In genomic region chr11:6007779-6008128, GRCm38 (mm10) we compare ENCODE assay signal across 9 mouse cellular contexts. TPM values are rescaled to one million over a fixed set of nuclear protein-coding genes. Genes with fewer than 3 reads are reported as not detected.
DNase-seq lines count a peak whose midpoint lies in the region; ATAC-seq and TF ChIP-seq lines count a peak whose summit lies in the region.
"Not testable (repeated sequence)": the region's sequence is repeated elsewhere in the genome, so short reads cannot be mapped to it uniquely, and the experiment has no call there.
"Had no signal": no experiment of that assay in that cellular context is flagged by ENCODE, and none has a peak within 500 bp of the region (broad histone marks: within the 10 kb centered on the region; RNA-seq: fewer than 3 reads in every experiment).

No protein-coding gene starts in this region.

- peak overlapping the region; percentile 84 for H3K27ac ChIP-seq in cerebellum, adult 2 months (ENCODE audit: insufficient read depth, low read length)
- H3K27ac ChIP-seq in forebrain, embryonic 16.5 days (ENCODE audit: low read length); heart, postnatal 0 days (ENCODE audit: low read depth); limb, embryonic 15.5 days; lung, embryonic 16.5 days (ENCODE audit: low read length); neural tube, embryonic 12.5 days: not testable (repeated sequence)
- peak overlapping the region; percentile 41; the same call in 1 of the 2 replicates for H3K27ac ChIP-seq in intestine, postnatal 0 days (ENCODE audit: low read depth, low read length)
- H3K27ac ChIP-seq in thymus, adult 2 months (ENCODE audit: control insufficient read depth, insufficient read depth, low read length), result peak overlapping the region; percentile 16; the same call in 1 of the 2 replicates

- WGBS in cerebellum, adult 2 months, result 8% methylated on average over 11 of the region's 13 CpGs
- WGBS in forebrain, embryonic 16.5 days, result 28% methylated on average over 10 of the region's 13 CpGs
- WGBS in heart, postnatal 0 days, result 44% methylated on average over 9 of the region's 13 CpGs
- WGBS in intestine, postnatal 0 days, result 23% methylated on average over 11 of the region's 13 CpGs
- 23% methylated on average over 11 of the region's 13 CpGs for WGBS in limb, embryonic 15.5 days
- WGBS in lung, embryonic 16.5 days, result 36% methylated on average over 10 of the region's 13 CpGs
- WGBS in neural tube, embryonic 12.5 days, result 24% methylated on average over 13 of the region's 13 CpGs
- WGBS in thymus, adult 2 months, result 6% methylated on average over 12 of the region's 13 CpGs

- H3K27me3 ChIP-seq in cerebellum, adult 2 months (ENCODE audit: control insufficient read depth, insufficient read depth, low read length); forebrain, embryonic 16.5 days (replicated peaks; ENCODE audit: control insufficient read depth, insufficient read depth, low read length); heart, postnatal 0 days (ENCODE audit: control insufficient read depth, insufficient read depth, low read length); intestine, postnatal 0 days (replicated peaks; ENCODE audit: control insufficient read depth, insufficient read depth, low read length); lung, embryonic 16.5 days (ENCODE audit: control insufficient read depth, insufficient read depth, low read depth, low read length); thymus, adult 2 months (ENCODE audit: control insufficient read depth, insufficient read depth, low read length): not testable (repeated sequence)
- H3K27me3 ChIP-seq in limb, embryonic 15.5 days, result peaks cover 11% of the 10 kb centered on the region
- H3K27me3 ChIP-seq in neural tube, embryonic 12.5 days (replicated peaks), result peaks cover 16% of the 10 kb centered on the region; the same call in 1 of the 2 replicates

- peak overlapping the region; percentile 40 for H3K4me3 ChIP-seq in cerebellum, adult 2 months (replicated peaks; ENCODE audit: insufficient read depth, low read depth, low read length)
- peak overlapping the region; percentile 39 for H3K4me3 ChIP-seq in forebrain, embryonic 16.5 days (replicated peaks; ENCODE audit: low read length)
- H3K4me3 ChIP-seq in heart, postnatal 0 days (ENCODE audit: low read depth, low read length), result peak overlapping the region; percentile 50
- H3K4me3 ChIP-seq in intestine, postnatal 0 days (ENCODE audit: low read depth, low read length), result peak overlapping the region; percentile 41
- H3K4me3 ChIP-seq in limb, embryonic 15.5 days, result peak overlapping the region; percentile 40
- H3K4me3 ChIP-seq in lung, embryonic 16.5 days (ENCODE audit: low read length), result peak overlapping the region; percentile 39
- peak overlapping the region; percentile 26; the same call in 1 of the 2 replicates for H3K4me3 ChIP-seq in neural tube, embryonic 12.5 days
- peak overlapping the region; percentile 95 for H3K4me3 ChIP-seq in thymus, adult 2 months (ENCODE audit: control insufficient read depth, insufficient read depth, low read length)

- ATAC-seq in forebrain, embryonic 16.5 days; heart, postnatal 0 days (ENCODE audit: insufficient read depth, low read depth); intestine, postnatal 0 days; limb, embryonic 15.5 days (ENCODE audit: insufficient number of reproducible peaks, low FRiP score, low TSS enrichment, low read depth); lung, embryonic 16.5 days (ENCODE audit: low read depth); neural tube, embryonic 12.5 days (ENCODE audit: low FRiP score, low read depth): not testable (repeated sequence)

- peaks cover 32% of the 10 kb centered on the region for H3K4me1 ChIP-seq in cerebellum, adult 2 months (ENCODE audit: control insufficient read depth, insufficient read depth, low read length)
- H3K4me1 ChIP-seq in forebrain, embryonic 16.5 days (replicated peaks; ENCODE audit: control insufficient read depth, insufficient read depth, low read length); heart, postnatal 0 days (ENCODE audit: control insufficient read depth, insufficient read depth); limb, embryonic 15.5 days; lung, embryonic 16.5 days (replicated peaks; ENCODE audit: control insufficient read depth, insufficient read depth, low read length); neural tube, embryonic 12.5 days: not testable (repeated sequence)
- H3K4me1 ChIP-seq in intestine, postnatal 0 days (replicated peaks; ENCODE audit: control insufficient read depth, insufficient read depth, low read length), result peaks cover 19% of the 10 kb centered on the region
- H3K4me1 ChIP-seq in thymus, adult 2 months (replicated peaks; ENCODE audit: control insufficient read depth, insufficient read depth, low read length), result peaks cover 32% of the 10 kb centered on the region

- TF ChIP-seq POLR2A in cerebellum, adult 2 months (IDR thresholded peaks at IDR 0.05; ENCODE audit: borderline replicate concordance, insufficient read depth, low read length); thymus, adult 2 months (IDR thresholded peaks at IDR 0.05; ENCODE audit: control insufficient read depth, extremely low read depth, insufficient read depth, low read length, poor library complexity): not testable (repeated sequence)

- H3K9me3 ChIP-seq in forebrain, embryonic 16.5 days (ENCODE audit: control insufficient read depth, low read length); heart, postnatal 0 days (replicated peaks; ENCODE audit: control insufficient read depth, low read length); intestine, postnatal 0 days (ENCODE audit: control insufficient read depth); limb, embryonic 15.5 days; lung, embryonic 16.5 days (ENCODE audit: control insufficient read depth, low read length); neural tube, embryonic 12.5 days: not testable (repeated sequence)

- TF ChIP-seq CTCF in cerebellum, adult 2 months (IDR thresholded peaks at IDR 0.05; ENCODE audit: borderline replicate concordance, insufficient read depth, low read depth, low read length); heart, postnatal 0 days (IDR thresholded peaks at IDR 0.05; ENCODE audit: low read depth); intestine, postnatal 0 days (IDR thresholded peaks at IDR 0.05; ENCODE audit: low read depth); thymus, adult 2 months (IDR thresholded peaks at IDR 0.05; ENCODE audit: borderline replicate concordance, control insufficient read depth, extremely low read depth, insufficient read depth, low read length, poor library complexity): not testable (repeated sequence)

- H3K36me3 ChIP-seq in forebrain, embryonic 16.5 days (ENCODE audit: control insufficient read depth, insufficient read depth); heart, postnatal 0 days (replicated peaks; ENCODE audit: control insufficient read depth, insufficient read depth, low read length); intestine, postnatal 0 days (ENCODE audit: control insufficient read depth, insufficient read depth); limb, embryonic 15.5 days; lung, embryonic 16.5 days (ENCODE audit: control insufficient read depth, insufficient read depth, low read length); neural tube, embryonic 12.5 days: not testable (repeated sequence)
- H3K36me3 ChIP-seq in thymus, adult 2 months (ENCODE audit: control insufficient read depth, insufficient read depth, low read length), result peaks cover 12% of the 10 kb centered on the region

- H3K9ac ChIP-seq in forebrain, embryonic 16.5 days (replicated peaks; ENCODE audit: low read depth, low read length), result peak overlapping the region; percentile 54
- not testable (repeated sequence) for H3K9ac ChIP-seq in heart, postnatal 0 days (replicated peaks; ENCODE audit: low read depth, low read length); limb, embryonic 15.5 days
- H3K9ac ChIP-seq in intestine, postnatal 0 days (ENCODE audit: low read depth, low read length), result 0 out of 2 replicates have a peak overlapping the region, but pooled peaks have one; percentile 37
- 0 out of 2 replicates have a peak overlapping the region, but pooled peaks have one; percentile 28 for H3K9ac ChIP-seq in lung, embryonic 16.5 days (ENCODE audit: low read length)
- H3K9ac ChIP-seq in neural tube, embryonic 12.5 days, result 0 out of 2 replicates have a peak overlapping the region, but pooled peaks have one; percentile 38

- not testable (repeated sequence) for TF ChIP-seq EP300 in heart, postnatal 0 days (IDR thresholded peaks at IDR 0.05; ENCODE audit: low read depth)

- H3K4me2 ChIP-seq in forebrain, embryonic 16.5 days (ENCODE audit: low read length), result peak overlapping the region; percentile 50
- peak overlapping the region; percentile 58 for H3K4me2 ChIP-seq in heart, postnatal 0 days (ENCODE audit: low read depth, low read length)
- peak overlapping the region; percentile 58 for H3K4me2 ChIP-seq in intestine, postnatal 0 days (replicated peaks; ENCODE audit: low read depth)
- peak overlapping the region; percentile 37 for H3K4me2 ChIP-seq in limb, embryonic 15.5 days
- H3K4me2 ChIP-seq in lung, embryonic 16.5 days (ENCODE audit: low read depth, low read length), result peak overlapping the region; percentile 51
- peak overlapping the region; percentile 59 for H3K4me2 ChIP-seq in neural tube, embryonic 12.5 days (replicated peaks)

- DNase-seq in cerebellum, adult 2 months, result peak in 1 of 2 experiments; percentile 58
- not testable (repeated sequence) for DNase-seq in heart, postnatal 0 days (ENCODE audit: low spot score); thymus, adult 2 months

RNA-seq across cellular contexts. Expression of gene Ykt6, which starts 52.3 kb away (rescaled TPM):
- 54.2 and 54.9 TPM in 2 replicates for polyA plus RNA-seq in cerebellum, adult 2 months (2012; rRNA removed)
- 93.4 and 111 TPM in 2 replicates for polyA plus RNA-seq in forebrain, embryonic 16.5 days (2015; fragmentation: Nextera tagmentation; extraction: Ambion mirVana)
- total RNA-seq in heart, postnatal 0 days (2014; rRNA removed; ENCODE audit: low replicate concordance), result 55.8 and 83.9 TPM in 2 replicates
- polyA plus RNA-seq in heart, postnatal 0 days (2015; fragmentation: Nextera tagmentation; extraction: Ambion mirVana), result 35.2 and 37.4 TPM in 2 replicates
- 50.9 and 53.8 TPM in 2 replicates for polyA plus RNA-seq in intestine, postnatal 0 days (2015; fragmentation: Nextera tagmentation; extraction: Ambion mirVana)
- polyA plus RNA-seq in limb, embryonic 15.5 days (2015; fragmentation: Nextera tagmentation; extraction: Ambion mirVana), result 67.4 and 77.4 TPM in 2 replicates
- 52.3 and 53.1 TPM in 2 replicates for polyA plus RNA-seq in lung, embryonic 16.5 days (2015; fragmentation: Nextera tagmentation; extraction: Ambion mirVana)
- polyA plus RNA-seq in neural tube, embryonic 12.5 days (2016; fragmentation: Nextera tagmentation; extraction: Ambion mirVana), result 59.0 and 62.1 TPM in 2 replicates
- polyA plus RNA-seq in thymus, adult 2 months (2012; rRNA removed), result 85.8 and 101 TPM in 2 replicates

RNA-seq across cellular contexts. Expression of gene Gck, which starts 57.9 kb away (rescaled TPM):
- 0.74 and 1.1 TPM in 2 replicates for polyA plus RNA-seq in cerebellum, adult 2 months (2012; rRNA removed)
- polyA plus RNA-seq in forebrain, embryonic 16.5 days (2015; fragmentation: Nextera tagmentation; extraction: Ambion mirVana), result 5.5 and 8.2 TPM in 2 replicates
- not detected in 2 replicates for total RNA-seq in heart, postnatal 0 days (2014; rRNA removed; ENCODE audit: low replicate concordance)
- 0.71 and 0.78 TPM in 2 replicates for polyA plus RNA-seq in heart, postnatal 0 days (2015; fragmentation: Nextera tagmentation; extraction: Ambion mirVana)
- 0.44 TPM in 2 replicates for polyA plus RNA-seq in intestine, postnatal 0 days (2015; fragmentation: Nextera tagmentation; extraction: Ambion mirVana)
- polyA plus RNA-seq in limb, embryonic 15.5 days (2015; fragmentation: Nextera tagmentation; extraction: Ambion mirVana), result 1.1 and 1.3 TPM in 2 replicates
- 1.3 and 1.6 TPM in 2 replicates for polyA plus RNA-seq in lung, embryonic 16.5 days (2015; fragmentation: Nextera tagmentation; extraction: Ambion mirVana)
- polyA plus RNA-seq in neural tube, embryonic 12.5 days (2016; fragmentation: Nextera tagmentation; extraction: Ambion mirVana), result 1.4 and 2.0 TPM in 2 replicates
- polyA plus RNA-seq in thymus, adult 2 months (2012; rRNA removed), result 0.58 and 0.68 TPM in 2 replicates
- total RNA-seq: hematopoietic stem cell, adult 5-6 weeks had no signal

RNA-seq across cellular contexts. Expression of gene Camk2b, which starts 58.4 kb away (rescaled TPM):
- polyA plus RNA-seq in cerebellum, adult 2 months (2012; rRNA removed), result 479 and 518 TPM in 2 replicates
- 163 and 171 TPM in 2 replicates for polyA plus RNA-seq in forebrain, embryonic 16.5 days (2015; fragmentation: Nextera tagmentation; extraction: Ambion mirVana)
- 3.0 and 6.3 TPM in 2 replicates for total RNA-seq in heart, postnatal 0 days (2014; rRNA removed; ENCODE audit: low replicate concordance)
- polyA plus RNA-seq in heart, postnatal 0 days (2015; fragmentation: Nextera tagmentation; extraction: Ambion mirVana), result 2.5 and 3.4 TPM in 2 replicates
- 11.9 and 12.1 TPM in 2 replicates for polyA plus RNA-seq in intestine, postnatal 0 days (2015; fragmentation: Nextera tagmentation; extraction: Ambion mirVana)
- 2.6 and 4.4 TPM in 2 replicates for polyA plus RNA-seq in limb, embryonic 15.5 days (2015; fragmentation: Nextera tagmentation; extraction: Ambion mirVana)
- 1.1 and 1.9 TPM in 2 replicates for polyA plus RNA-seq in lung, embryonic 16.5 days (2015; fragmentation: Nextera tagmentation; extraction: Ambion mirVana)
- 21.3 and 21.4 TPM in 2 replicates for polyA plus RNA-seq in neural tube, embryonic 12.5 days (2016; fragmentation: Nextera tagmentation; extraction: Ambion mirVana)
- polyA plus RNA-seq in thymus, adult 2 months (2012; rRNA removed), result 6.0 and 9.0 TPM in 2 replicates

Comparison
In these comparisons a context has a peak if more than half of its experiments do, and no peak if none do; other contexts are left out.
1. H3K4me3 ChIP-seq: peak in every context shown above with its lines; median percentile 95 in thymus, adult 2 months; 50 in heart, postnatal 0 days; 41 in intestine, postnatal 0 days; 40 in cerebellum, adult 2 months; 40 in limb, embryonic 15.5 days; 39 in forebrain, embryonic 16.5 days; 39 in lung, embryonic 16.5 days; 26 in neural tube, embryonic 12.5 days.